Mouse (Mus musculus) myocyte (in vitro differentiated cells): Measurements from ENCODE around the gene Akap10. TPM values are rescaled to one million over a fixed set of nuclear protein-coding genes. Genes with fewer than 3 reads are reported as not detected.
A peak's percentile ranks its signal among the peaks of the same experiment; 100 is the strongest.

Experiments
- H3K27me3 ChIP-seq: one replicate; pipeline ENCODE4 v1.6.1; 2011; ENCODE audit not compliant: control insufficient read depth, insufficient read depth, insufficient read length
- H3K36me3 ChIP-seq: one replicate; pipeline ENCODE4 v1.6.1; 2011; ENCODE audit not compliant: control insufficient read depth, insufficient read depth
- H3K4me2 ChIP-seq: one replicate; pipeline ENCODE4 v1.6.1; 2011; ENCODE audit warnings: low read depth, control low read depth
- H3K4me3 ChIP-seq: one replicate; pipeline ENCODE4 v1.5.1; 2011; ENCODE audit warnings: mild to moderate bottlenecking, control low read depth, moderate library complexity
- H3K79me2 ChIP-seq: one replicate; pipeline ENCODE4 v1.6.1; 2011; ENCODE audit not compliant: control insufficient read depth, insufficient read depth
- H3ac ChIP-seq: one replicate; pipeline ENCODE4 v1.6.1; 2011; ENCODE audit not compliant: control insufficient read depth, insufficient read length
- CEBPB ChIP-seq: IDR thresholded peaks from 2 replicates; pipeline ENCODE4 v1.6.1; 2011; ENCODE audit warnings: mild to moderate bottlenecking, moderate library complexity; ENCODE audit not compliant: poor library complexity, insufficient read depth, severe bottlenecking
- E2F4 ChIP-seq: IDR thresholded peaks from one replicate; pipeline ENCODE4 v1.6.1; 2011; ENCODE audit warnings: mild to moderate bottlenecking, control low read depth, moderate library complexity; ENCODE audit not compliant: insufficient read depth
- MAX ChIP-seq: IDR thresholded peaks from one replicate; pipeline ENCODE4 v1.6.1; 2011; ENCODE audit warnings: low read depth, mild to moderate bottlenecking, control low read depth
- MYOD1 ChIP-seq, 3 experiments: IDR thresholded peaks; one replicate each; pipeline ENCODE4 v1.6.1; 2011; ENCODE audit warnings: control low read depth in 2 of 3, low read depth in 2 of 3, mild to moderate bottlenecking in 2 of 3, moderate library complexity in 1 of 3; ENCODE audit not compliant: insufficient read length in 2 of 3, control insufficient read depth in 1 of 3
- MYOG ChIP-seq, 3 experiments: IDR thresholded peaks; one replicate each; pipeline ENCODE4 v1.6.1; 2011; ENCODE audit warnings: control low read depth in 2 of 3, low read depth in 2 of 3, mild to moderate bottlenecking in 2 of 3; ENCODE audit not compliant: insufficient read length in 2 of 3, control insufficient read depth in 1 of 3, insufficient read depth in 1 of 3
- POLR2A ChIP-seq: IDR thresholded peaks from one replicate; pipeline ENCODE4 v1.6.1; 2011; ENCODE audit warnings: low read depth, mild to moderate bottlenecking, control low read depth, moderate library complexity; ENCODE audit not compliant: insufficient read length
- POLR2AphosphoS2 ChIP-seq: IDR thresholded peaks from one replicate; pipeline ENCODE4 v1.6.1; 2011; ENCODE audit warnings: low read depth, control low read depth; ENCODE audit not compliant: insufficient read length
- REST ChIP-seq: IDR thresholded peaks from one replicate; pipeline ENCODE4 v1.6.1; 2011; ENCODE audit warnings: mild to moderate bottlenecking, control low read depth, moderate library complexity; ENCODE audit not compliant: insufficient read depth, insufficient read length
- SRF ChIP-seq: IDR thresholded peaks from one replicate; pipeline ENCODE4 v1.6.1; 2011; ENCODE audit warnings: low read depth; ENCODE audit not compliant: control insufficient read depth, insufficient read length
- TCF12 ChIP-seq: IDR thresholded peaks from one replicate; pipeline ENCODE4 v1.6.1; 2011; ENCODE audit warnings: mild to moderate bottlenecking, control low read depth; ENCODE audit not compliant: poor library complexity, insufficient read depth, severe bottlenecking
- TCF3 ChIP-seq: IDR thresholded peaks from one replicate; pipeline ENCODE4 v1.6.1; 2011; ENCODE audit warnings: low read depth, control low read depth; ENCODE audit not compliant: insufficient read length
- USF1 ChIP-seq: IDR thresholded peaks from one replicate; pipeline ENCODE4 v1.6.1; 2011; ENCODE audit warnings: low read depth, mild to moderate bottlenecking, control low read depth, moderate library complexity
- polyA plus RNA-seq: library from polyadenylated mRNA; unstranded; fragments of >200 nt; fragmentation: generic; extraction: Trizol; gene quantifications from one replicate; pipeline ENCODE4 v1.2.1, GENCODE M21; 2012; ENCODE audit warnings: missing spikeins

Akap10 gene
- polyA plus RNA-seq = 6.1 TPM

DNA sequence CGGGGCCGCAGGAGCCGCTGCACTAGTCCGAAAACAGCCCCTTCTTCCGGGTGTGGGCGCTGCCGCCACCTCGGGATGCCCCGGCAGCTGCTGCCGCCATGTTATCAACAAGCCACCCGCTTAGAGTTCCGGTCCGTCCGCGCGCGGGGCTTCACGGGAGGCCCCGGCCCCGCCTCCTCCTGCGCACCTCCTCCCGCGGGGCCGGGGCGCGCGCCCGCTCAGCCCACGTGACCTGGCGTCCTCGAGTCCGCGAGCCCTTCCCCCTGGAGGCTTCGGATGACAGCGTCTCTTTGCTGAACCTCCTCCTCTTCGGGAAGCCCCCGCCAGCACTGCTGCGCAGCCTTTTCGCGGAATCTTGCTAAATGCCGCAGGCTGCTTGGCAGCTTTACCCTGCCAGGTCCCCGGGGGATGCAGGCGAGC lies at the start of gene Akap10:
Gene Akap10, minus strand, starts transcription at position 155 of the 420 bp plus-strand sequence.
- H3ac ChIP-seq = peak within 1 kb of the TSS; percentile 65
- H3K79me2 ChIP-seq = peaks cover 47% of the 10 kb centered on the region
- TF ChIP-seq POLR2A (peak; percentile 86), MYOD1 (IDR thresholded peaks at IDR 0.05; ENCODE audit: control insufficient read depth in 1 of 3, insufficient read length in 2 of 3, low read depth in 2 of 3) (peak in 2 of 3 experiments; percentile 37 to 67), TCF3 (no peak), USF1 (peak; percentile 90), POLR2AphosphoS2 (peak; percentile 88), MYOG (IDR thresholded peaks at IDR 0.05; ENCODE audit: control insufficient read depth in 1 of 3, insufficient read depth in 1 of 3, insufficient read length in 2 of 3, low read depth in 2 of 3) (peak in 2 of 3 experiments; percentile 51 to 54)
- no peaks in the 10 kb centered on the region for H3K27me3 ChIP-seq
- H3K4me2 ChIP-seq = peak within 1 kb of the TSS; percentile 92
- H3K4me3 ChIP-seq = peak within 1 kb of the TSS; percentile 65
- H3K36me3 ChIP-seq = no peaks in the 10 kb centered on the region

DNA sequence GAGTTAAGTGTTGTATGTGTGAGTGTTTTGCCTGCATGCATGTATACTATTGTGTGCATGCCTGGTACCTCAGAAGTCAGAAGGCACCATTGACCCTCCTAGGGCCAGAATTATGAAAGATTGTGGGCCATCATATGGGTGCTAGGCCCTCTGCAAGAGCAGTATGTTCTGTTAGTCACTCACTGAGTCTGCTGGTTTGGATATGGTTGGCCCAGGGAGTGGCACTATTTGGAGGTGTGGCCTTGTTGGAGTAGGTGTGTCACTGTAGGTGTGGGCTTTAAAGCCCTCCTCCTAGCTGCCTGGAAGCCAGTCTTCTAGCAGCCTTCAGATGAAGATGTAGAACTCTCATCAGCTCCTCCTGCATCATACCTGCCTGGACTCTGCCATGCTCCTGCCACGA lies 45.7 kb upstream of the Akap10 start:
- Histone ChIP-seq H3K4me3 (no peak overlapping the region), H3K4me2 (no peak overlapping the region), H3ac (no peak overlapping the region), H3K27me3 (no peaks in the 10 kb centered on the region), H3K79me2 (no peaks in the 10 kb centered on the region), H3K36me3 (no peaks in the 10 kb centered on the region)
- no peak for TF ChIP-seq MYOD1 (IDR thresholded peaks at IDR 0.05; ENCODE audit: control insufficient read depth in 1 of 3, insufficient read length in 2 of 3, low read depth in 2 of 3)
- TF ChIP-seq USF1 = no peak
- no peak for TF ChIP-seq TCF12
- no peak for TF ChIP-seq TCF3
- no peak for TF ChIP-seq MYOG (IDR thresholded peaks at IDR 0.05; ENCODE audit: control insufficient read depth in 1 of 3, insufficient read depth in 1 of 3, insufficient read length in 2 of 3, low read depth in 2 of 3)
- TF ChIP-seq POLR2A = no peak
- TF ChIP-seq E2F4 = no peak
- TF ChIP-seq MAX = no peak
- TF ChIP-seq POLR2AphosphoS2 = no peak
- TF ChIP-seq SRF = no peak
- TF ChIP-seq REST = no peak

DNA sequence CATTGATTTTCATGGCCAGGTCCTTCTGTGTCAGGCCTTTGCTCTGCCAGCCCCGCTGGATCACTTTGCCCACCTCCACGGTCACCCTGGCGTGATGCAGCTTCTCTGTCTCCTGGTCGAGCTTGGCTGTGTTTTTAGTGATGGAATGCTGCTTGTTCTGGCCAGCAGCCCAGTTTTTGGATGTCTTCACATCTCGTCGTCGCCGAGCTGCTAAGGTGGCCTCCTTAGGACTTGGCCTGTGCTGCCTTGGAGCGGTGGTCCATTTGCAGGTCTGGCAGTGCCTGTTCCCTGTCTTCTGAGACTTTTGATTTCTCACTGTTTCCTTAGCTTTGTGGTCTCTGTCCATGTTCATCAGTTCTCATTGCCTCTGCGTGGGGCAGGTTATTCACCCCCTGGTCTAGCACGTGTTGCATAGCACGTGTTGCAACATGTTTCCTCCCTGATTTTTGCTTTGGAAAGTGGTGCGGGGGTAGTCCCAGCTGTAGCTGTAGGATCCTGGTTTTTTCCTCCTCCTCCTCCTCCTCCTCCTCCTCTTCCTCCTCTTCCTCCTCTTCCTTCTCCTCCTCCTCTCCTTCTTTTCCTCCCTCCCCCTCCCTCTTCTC lies 44.2 kb upstream of the Akap10 start:
- no peak overlapping the region for H3K4me2 ChIP-seq
- TF ChIP-seq MYOD1 (IDR thresholded peaks at IDR 0.05; ENCODE audit: control insufficient read depth in 1 of 3, insufficient read length in 2 of 3, low read depth in 2 of 3) (no peak), TCF12 (no peak), USF1 (no peak), MYOG (IDR thresholded peaks at IDR 0.05; ENCODE audit: control insufficient read depth in 1 of 3, insufficient read depth in 1 of 3, insufficient read length in 2 of 3, low read depth in 2 of 3) (no peak), MAX (no peak), E2F4 (no peak), CEBPB (no peak)
- no peaks in the 10 kb centered on the region for H3K36me3 ChIP-seq
- no peak overlapping the region for H3K4me3 ChIP-seq
- H3K79me2 ChIP-seq = no peaks in the 10 kb centered on the region
- H3K27me3 ChIP-seq = no peaks in the 10 kb centered on the region
- no peak overlapping the region for H3ac ChIP-seq

GRCm38 (mm10) chr11:61971441-61972221 lies 41.6 kb upstream of the Akap10 start:
- no peak overlapping the region for H3ac ChIP-seq
- no peaks in the 10 kb centered on the region for H3K36me3 ChIP-seq
- H3K4me3 ChIP-seq = no peak overlapping the region
- H3K79me2 ChIP-seq = no peaks in the 10 kb centered on the region
- TF ChIP-seq REST (no peak), TCF12 (no peak), POLR2A (no peak), E2F4 (no peak), POLR2AphosphoS2 (no peak), MAX (no peak), TCF3 (no peak), MYOG (IDR thresholded peaks at IDR 0.05; ENCODE audit: control insufficient read depth in 1 of 3, insufficient read depth in 1 of 3, insufficient read length in 2 of 3, low read depth in 2 of 3) (no peak), USF1 (no peak), CEBPB (no peak), SRF (no peak), MYOD1 (IDR thresholded peaks at IDR 0.05; ENCODE audit: control insufficient read depth in 1 of 3, insufficient read length in 2 of 3, low read depth in 2 of 3) (no peak)
- H3K4me2 ChIP-seq = peak overlapping the region; percentile 55
- no peaks in the 10 kb centered on the region for H3K27me3 ChIP-seq

DNA sequence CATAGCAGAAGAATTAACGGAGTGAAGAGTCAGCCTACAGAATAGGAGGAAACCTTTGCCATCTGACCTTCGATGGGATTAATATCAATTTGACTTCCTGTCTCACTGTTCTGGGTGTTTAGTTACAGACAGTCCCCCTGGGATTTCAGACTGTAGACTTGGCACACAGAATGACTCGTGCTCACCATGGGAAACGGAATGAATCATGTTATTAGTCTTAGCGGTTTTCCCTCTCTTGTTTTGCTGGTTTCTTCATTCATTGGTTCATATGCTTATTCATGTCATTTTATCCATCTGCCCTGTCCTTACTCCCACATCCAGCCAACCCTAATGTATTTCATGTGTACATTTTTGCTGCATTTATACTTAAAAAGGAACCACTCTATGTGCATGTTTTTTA lies 40.8 kb upstream of the Akap10 start:
- Histone ChIP-seq H3K4me3 (no peak overlapping the region), H3ac (no peak overlapping the region), H3K36me3 (no peaks in the 10 kb centered on the region), H3K27me3 (no peaks in the 10 kb centered on the region), H3K4me2 (peak overlapping the region; percentile 55), H3K79me2 (no peaks in the 10 kb centered on the region)
- TF ChIP-seq TCF12 = no peak
- TF ChIP-seq CEBPB = no peak
- TF ChIP-seq MAX = no peak
- no peak for TF ChIP-seq MYOD1 (IDR thresholded peaks at IDR 0.05; ENCODE audit: control insufficient read depth in 1 of 3, insufficient read length in 2 of 3, low read depth in 2 of 3)
- TF ChIP-seq MYOG (IDR thresholded peaks at IDR 0.05; ENCODE audit: control insufficient read depth in 1 of 3, insufficient read depth in 1 of 3, insufficient read length in 2 of 3, low read depth in 2 of 3) = no peak
- TF ChIP-seq USF1 = no peak
- TF ChIP-seq TCF3 = no peak
- no peak for TF ChIP-seq POLR2AphosphoS2
- TF ChIP-seq REST = no peak
- no peak for TF ChIP-seq POLR2A
- TF ChIP-seq E2F4 = no peak
- TF ChIP-seq SRF = no peak
